Mouse (Mus musculus): ENCODE data around the gene Plekha7. TPM values are rescaled to one million over a fixed set of nuclear protein-coding genes. Genes with fewer than 3 reads are reported as not detected.

Plekha7 gene
- polyA plus RNA-seq, 1 experiment from 2014 or later, result 9.5 TPM

DNA sequence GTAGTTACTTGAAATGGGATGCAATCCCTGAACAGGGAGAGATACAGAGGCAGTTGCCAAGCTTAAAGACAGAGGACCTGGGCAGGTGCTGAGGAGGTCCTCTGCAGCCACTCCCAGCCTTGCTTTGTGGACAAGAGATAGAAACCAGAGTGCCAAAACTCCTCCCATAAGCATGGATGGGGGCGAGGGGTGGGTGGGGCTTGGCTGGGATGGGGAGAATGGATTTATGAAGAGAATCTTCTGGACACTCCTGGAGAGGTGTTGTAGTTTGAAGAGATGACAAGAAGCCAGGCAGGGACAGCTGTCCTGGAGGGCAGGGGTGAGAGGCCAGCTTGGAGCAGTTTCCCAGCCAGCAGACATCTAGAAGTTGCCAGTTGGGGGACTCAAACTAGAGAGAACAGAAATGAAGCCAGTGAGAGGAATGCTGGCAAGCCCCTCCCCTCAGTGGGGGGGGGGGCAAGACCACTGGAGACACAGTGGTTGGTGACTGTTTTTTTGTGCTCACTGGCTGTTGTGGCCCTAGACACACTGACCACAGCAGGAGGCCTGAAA lies 188.8 kb downstream of the Plekha7 start:
- no peak for ATAC-seq (ENCODE audit: insufficient read depth)
- 50% methylated on average over 1 of the region's 1 CpGs for WGBS

DNA sequence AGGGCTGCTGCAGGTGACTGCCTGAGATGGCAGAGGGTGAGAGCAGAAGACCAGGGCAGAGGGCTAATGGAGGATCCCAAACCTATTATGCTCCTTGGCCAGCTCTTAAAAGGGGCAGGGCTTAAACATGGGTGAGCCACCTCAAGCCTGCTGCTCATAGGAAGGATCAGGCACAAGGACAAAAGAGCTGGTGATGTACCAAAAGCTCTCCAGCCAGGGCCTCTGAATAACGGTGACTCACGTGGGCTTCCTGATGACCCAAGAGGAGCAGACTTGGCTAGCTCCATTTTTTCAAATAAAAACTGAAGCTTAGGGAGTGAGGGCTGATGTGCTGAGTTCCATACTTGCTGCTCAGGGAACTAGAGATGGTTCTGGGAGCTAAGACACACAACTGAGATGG lies 192.2 kb downstream of the Plekha7 start:
- ATAC-seq (ENCODE audit: insufficient read depth) (no peak), DNase-seq (no peak)
- no peak for TF ChIP-seq CTCF (IDR thresholded peaks at IDR 0.05; ENCODE audit: low read depth)
- no peaks in the 10 kb centered on the region for H3K4me1 ChIP-seq (ENCODE audit: insufficient read depth)
- H3K27ac ChIP-seq (ENCODE audit: low read depth), result no peak overlapping the region
- no peak overlapping the region for H3K4me2 ChIP-seq
- WGBS, result 74% methylated on average over 2 of the region's 2 CpGs
- no peaks in the 10 kb centered on the region for H3K9me3 ChIP-seq (ENCODE audit: low read depth, low read length)
- no peaks in the 10 kb centered on the region for H3K27me3 ChIP-seq (ENCODE audit: insufficient read depth, low read length)
- H3K9ac ChIP-seq, result no peak overlapping the region
- H3K36me3 ChIP-seq (ENCODE audit: insufficient read depth), result no peaks in the 10 kb centered on the region
- H3K4me3 ChIP-seq (ENCODE audit: low read depth, low read length), result no peak overlapping the region

More for the DNA sequence above, 188.8 kb downstream of the Plekha7 start:
- Histone ChIP-seq H3K27ac (ENCODE audit: low read depth) (no peak overlapping the region), H3K9ac (no peak overlapping the region), H3K4me3 (ENCODE audit: low read depth, low read length) (no peak overlapping the region), H3K4me1 (ENCODE audit: insufficient read depth) (no peaks in the 10 kb centered on the region), H3K27me3 (ENCODE audit: insufficient read depth, low read length) (no peaks in the 10 kb centered on the region), H3K9me3 (ENCODE audit: low read depth, low read length) (no peaks in the 10 kb centered on the region), H3K36me3 (ENCODE audit: insufficient read depth) (no peaks in the 10 kb centered on the region), H3K4me2 (no peak overlapping the region)
- TF ChIP-seq CTCF (IDR thresholded peaks at IDR 0.05; ENCODE audit: low read depth), result no peak
- peak; percentile 21 for DNase-seq

DNA sequence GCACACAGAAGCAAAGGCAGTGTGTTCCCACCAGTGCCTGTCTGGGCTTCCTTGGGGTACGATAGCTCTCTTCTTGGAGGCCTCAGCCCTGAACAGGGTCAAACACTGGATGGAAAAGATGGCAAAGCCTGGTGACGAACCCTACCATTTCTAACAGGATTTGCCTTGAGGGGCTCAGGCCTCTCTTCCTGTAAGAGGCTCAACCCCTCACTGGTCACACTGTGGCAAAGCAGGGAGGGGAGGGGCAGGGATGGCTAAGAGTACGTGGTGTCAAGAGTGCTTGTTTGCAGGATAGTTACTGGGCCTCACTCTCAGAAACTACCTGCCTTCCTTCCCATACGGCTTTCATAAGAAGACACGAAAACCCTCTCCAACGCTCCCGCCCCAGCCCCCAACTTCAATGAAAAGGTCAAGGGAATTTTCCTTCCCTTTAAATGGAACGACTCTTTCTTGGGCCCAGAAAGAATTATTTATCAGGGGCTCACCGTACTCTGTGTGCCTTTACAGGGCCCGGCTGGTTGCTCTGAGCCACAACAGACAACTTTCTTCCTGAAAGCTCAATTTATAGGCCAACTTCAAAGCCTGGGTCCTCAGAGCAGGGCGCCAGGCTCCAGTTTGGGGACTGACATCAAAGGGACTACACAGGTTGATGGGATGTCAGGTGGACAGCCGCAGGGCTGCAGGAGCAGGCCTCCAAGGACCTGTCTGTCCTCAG lies 192.8 kb downstream of the Plekha7 start:
- 60% methylated on average over 12 of the region's 12 CpGs for WGBS
- no peak overlapping the region for H3K27ac ChIP-seq (ENCODE audit: low read depth)
- TF ChIP-seq CTCF (IDR thresholded peaks at IDR 0.05; ENCODE audit: low read depth), result no peak
- H3K4me1 ChIP-seq (ENCODE audit: insufficient read depth), result no peaks in the 10 kb centered on the region
- no peak for DNase-seq
- H3K4me2 ChIP-seq, result no peak overlapping the region
- H3K27me3 ChIP-seq (ENCODE audit: insufficient read depth, low read length), result no peaks in the 10 kb centered on the region
- H3K4me3 ChIP-seq (ENCODE audit: low read depth, low read length), result no peak overlapping the region
- no peak overlapping the region for H3K9ac ChIP-seq
- H3K9me3 ChIP-seq (ENCODE audit: low read depth, low read length), result no peaks in the 10 kb centered on the region
- H3K36me3 ChIP-seq (ENCODE audit: insufficient read depth), result no peaks in the 10 kb centered on the region
- ATAC-seq (ENCODE audit: insufficient read depth), result no peak

DNA sequence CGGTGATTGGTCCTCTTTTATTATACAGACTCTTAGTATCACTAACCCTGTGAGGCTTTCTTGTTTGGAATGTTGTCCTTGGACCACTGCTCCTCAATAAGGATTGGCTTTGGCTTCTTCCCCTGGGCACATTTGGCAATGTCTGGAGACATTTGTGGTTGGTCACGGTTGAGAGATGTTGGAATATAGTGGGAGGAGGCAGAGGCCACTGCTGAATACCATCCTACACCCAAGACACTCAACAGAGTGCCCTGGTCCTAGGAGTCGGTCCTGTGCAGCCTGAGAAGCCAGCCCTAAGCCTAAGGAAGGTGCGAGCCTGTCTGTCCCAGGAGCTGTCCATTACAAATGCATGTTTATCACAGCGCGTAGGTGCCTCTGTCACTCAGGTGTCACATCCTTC lies 196.6 kb downstream of the Plekha7 start:
- ATAC-seq (ENCODE audit: insufficient read depth) (no peak), DNase-seq (no peak)
- Histone ChIP-seq H3K9me3 (ENCODE audit: low read depth, low read length) (no peaks in the 10 kb centered on the region), H3K27me3 (ENCODE audit: insufficient read depth, low read length) (no peaks in the 10 kb centered on the region), H3K9ac (no peak overlapping the region), H3K36me3 (ENCODE audit: insufficient read depth) (peaks cover 5% of the 10 kb centered on the region; the same call in 1 of the 2 replicates), H3K4me1 (ENCODE audit: insufficient read depth) (no peaks in the 10 kb centered on the region), H3K27ac (ENCODE audit: low read depth) (no peak overlapping the region), H3K4me2 (no peak overlapping the region), H3K4me3 (ENCODE audit: low read depth, low read length) (no peak overlapping the region)
- WGBS, result 77% methylated on average over 6 of the region's 6 CpGs
- no peak for TF ChIP-seq CTCF (IDR thresholded peaks at IDR 0.05; ENCODE audit: low read depth)

DNA sequence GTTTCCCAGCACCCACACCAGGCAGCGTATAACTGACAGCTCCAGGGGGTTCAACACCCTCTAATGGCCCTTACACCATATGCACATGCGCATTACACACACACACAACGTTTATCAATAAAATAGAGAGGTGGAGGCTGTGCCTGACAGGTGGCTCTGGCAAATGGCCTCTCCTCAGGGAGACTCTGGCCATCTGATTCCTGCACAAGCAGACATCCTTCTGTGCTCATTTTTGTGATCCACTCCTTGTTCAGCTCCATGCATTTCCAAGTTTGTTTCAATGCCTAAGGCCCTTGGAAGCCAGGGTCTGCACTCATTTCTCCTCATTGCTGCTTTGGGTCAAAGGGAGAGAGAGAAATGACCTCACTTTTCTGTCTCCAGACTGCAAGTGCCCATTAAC lies 197.5 kb downstream of the Plekha7 start:
- H3K4me1 ChIP-seq (ENCODE audit: insufficient read depth), result no peaks in the 10 kb centered on the region
- no peak overlapping the region for H3K27ac ChIP-seq (ENCODE audit: low read depth)
- H3K9me3 ChIP-seq (ENCODE audit: low read depth, low read length), result no peaks in the 10 kb centered on the region
- H3K4me3 ChIP-seq (ENCODE audit: low read depth, low read length), result no peak overlapping the region
- H3K4me2 ChIP-seq, result no peak overlapping the region
- peaks cover 13% of the 10 kb centered on the region for H3K36me3 ChIP-seq (ENCODE audit: insufficient read depth)
- DNase-seq (no peak), ATAC-seq (ENCODE audit: insufficient read depth) (no peak)
- H3K9ac ChIP-seq, result no peak overlapping the region
- 60% methylated on average over 3 of the region's 3 CpGs for WGBS
- TF ChIP-seq CTCF (IDR thresholded peaks at IDR 0.05; ENCODE audit: low read depth), result no peak
- no peaks in the 10 kb centered on the region for H3K27me3 ChIP-seq (ENCODE audit: insufficient read depth, low read length)

DNA sequence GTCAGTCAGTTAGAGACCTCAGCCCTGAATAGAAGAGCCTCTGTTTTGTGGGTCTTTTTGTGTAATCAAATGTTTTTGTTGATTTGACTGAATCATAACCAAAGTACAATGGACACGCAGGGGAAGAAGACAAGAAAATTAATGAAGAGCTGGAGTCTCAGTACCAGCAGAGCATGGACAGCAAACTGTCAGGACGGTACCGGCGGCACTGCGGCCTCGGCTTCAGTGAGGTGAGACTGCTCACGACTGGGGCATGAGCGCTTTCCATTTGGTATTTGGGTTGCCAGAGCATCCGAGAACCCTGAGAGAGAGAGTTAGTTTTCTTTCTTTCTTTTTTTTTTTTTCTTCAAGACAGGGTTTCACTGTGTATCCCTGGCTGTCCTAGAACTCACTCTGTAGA lies 205.1 kb downstream of the Plekha7 start:
- peaks cover 59% of the 10 kb centered on the region for H3K36me3 ChIP-seq (ENCODE audit: insufficient read depth)
- no peaks in the 10 kb centered on the region for H3K4me1 ChIP-seq (ENCODE audit: insufficient read depth)
- no peak overlapping the region for H3K4me2 ChIP-seq
- no peaks in the 10 kb centered on the region for H3K27me3 ChIP-seq (ENCODE audit: insufficient read depth, low read length)
- TF ChIP-seq CTCF (IDR thresholded peaks at IDR 0.05; ENCODE audit: low read depth), result no peak
- H3K27ac ChIP-seq (ENCODE audit: low read depth), result no peak overlapping the region
- DNase-seq, result no peak
- H3K4me3 ChIP-seq (ENCODE audit: low read depth, low read length), result no peak overlapping the region
- ATAC-seq (ENCODE audit: insufficient read depth), result no peak
- 94% methylated on average over 9 of the region's 9 CpGs for WGBS
- H3K9me3 ChIP-seq (ENCODE audit: low read depth, low read length), result no peaks in the 10 kb centered on the region
- H3K9ac ChIP-seq, result no peak overlapping the region

DNA sequence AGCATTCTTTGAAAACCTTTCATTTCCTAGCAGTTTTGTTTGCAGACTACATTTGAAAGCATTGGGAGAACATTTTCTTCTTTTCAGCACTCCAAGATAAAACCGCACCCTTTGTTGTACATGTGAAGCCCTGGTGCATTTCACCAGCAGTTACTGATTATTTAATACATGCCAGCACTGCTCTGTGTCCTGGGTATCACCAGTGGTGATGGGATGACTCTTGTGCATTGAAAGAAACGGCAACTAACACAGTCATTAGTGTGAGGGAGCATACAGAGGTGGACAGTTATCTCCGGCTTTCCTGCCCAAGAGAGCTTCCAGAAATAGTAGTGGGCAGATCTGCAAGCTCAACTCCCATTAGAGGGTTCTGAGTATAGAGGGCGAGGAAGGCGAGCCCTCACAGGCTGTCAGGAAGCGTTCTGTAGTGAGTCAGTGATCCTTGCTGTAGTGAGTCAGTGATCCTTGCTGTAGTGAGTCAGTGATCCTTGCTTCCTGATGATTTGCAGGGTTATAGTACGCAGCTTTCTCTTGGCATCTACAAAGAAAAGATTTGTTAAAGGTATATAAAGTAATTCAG lies 208.1 kb downstream of the Plekha7 start:
- Histone ChIP-seq H3K27ac (ENCODE audit: low read depth) (no peak overlapping the region), H3K9me3 (ENCODE audit: low read depth, low read length) (no peaks in the 10 kb centered on the region), H3K4me1 (ENCODE audit: insufficient read depth) (no peaks in the 10 kb centered on the region), H3K27me3 (ENCODE audit: insufficient read depth, low read length) (no peaks in the 10 kb centered on the region), H3K9ac (no peak overlapping the region), H3K36me3 (ENCODE audit: insufficient read depth) (peaks cover 44% of the 10 kb centered on the region), H3K4me2 (no peak overlapping the region), H3K4me3 (ENCODE audit: low read depth, low read length) (no peak overlapping the region)
- WGBS, result 90% methylated on average over 7 of the region's 7 CpGs
- DNase-seq (no peak), ATAC-seq (ENCODE audit: insufficient read depth) (no peak)
- TF ChIP-seq CTCF (IDR thresholded peaks at IDR 0.05; ENCODE audit: low read depth), result no peak

All from lung, embryonic 14.5 days (tissue).